Mouse (Mus musculus) thymus, adult 18-20 months (tissue): Measurements from ENCODE around the gene Npw.

Experiments used
- DNase-seq, 2 experiments: peaks; one replicate each; pipeline ENCODE4 v3.0.0; 2022; ENCODE audit warnings: mixed read lengths in 2 of 2

Npw gene

DNA sequence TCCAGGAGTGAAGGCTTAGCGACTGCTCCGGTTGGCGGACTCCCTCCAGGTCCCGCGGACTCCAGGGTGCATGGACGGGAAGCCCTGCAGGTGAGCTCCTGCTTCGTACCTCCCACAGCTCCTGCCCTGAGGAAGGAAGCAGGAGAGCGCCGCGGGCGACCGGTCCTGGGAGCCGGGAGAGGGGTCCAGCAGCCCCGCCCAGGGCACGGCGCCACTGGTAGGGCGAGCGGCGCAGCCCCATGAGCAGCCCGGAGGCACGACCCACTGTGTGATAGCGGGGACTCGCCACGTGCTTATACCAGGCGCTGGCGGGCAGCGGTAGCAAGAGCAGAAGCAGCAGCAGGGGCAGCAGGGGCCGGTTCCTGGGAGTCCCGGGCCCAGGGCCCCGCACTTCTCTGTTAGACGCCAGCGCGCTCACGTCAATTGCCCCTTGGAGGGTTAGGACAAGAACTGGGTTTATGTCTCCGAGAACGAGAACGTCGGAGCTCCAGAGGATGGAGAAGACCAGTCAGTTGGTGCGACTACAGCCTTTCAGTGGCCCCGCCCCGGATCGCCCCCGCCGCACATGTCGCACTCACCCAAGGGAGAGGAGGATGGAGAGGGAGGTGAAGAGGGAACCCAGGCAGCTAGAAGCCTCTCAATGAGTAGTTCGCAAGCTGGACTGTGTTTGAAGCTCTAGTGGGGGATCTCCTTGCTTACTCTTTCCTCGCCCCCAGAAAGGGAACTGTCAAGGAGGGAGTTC is at the start of gene Npw:
TSS of gene Npw (minus strand) at position 441 of the 742 bp plus-strand sequence.
- no peak for DNase-seq

DNA sequence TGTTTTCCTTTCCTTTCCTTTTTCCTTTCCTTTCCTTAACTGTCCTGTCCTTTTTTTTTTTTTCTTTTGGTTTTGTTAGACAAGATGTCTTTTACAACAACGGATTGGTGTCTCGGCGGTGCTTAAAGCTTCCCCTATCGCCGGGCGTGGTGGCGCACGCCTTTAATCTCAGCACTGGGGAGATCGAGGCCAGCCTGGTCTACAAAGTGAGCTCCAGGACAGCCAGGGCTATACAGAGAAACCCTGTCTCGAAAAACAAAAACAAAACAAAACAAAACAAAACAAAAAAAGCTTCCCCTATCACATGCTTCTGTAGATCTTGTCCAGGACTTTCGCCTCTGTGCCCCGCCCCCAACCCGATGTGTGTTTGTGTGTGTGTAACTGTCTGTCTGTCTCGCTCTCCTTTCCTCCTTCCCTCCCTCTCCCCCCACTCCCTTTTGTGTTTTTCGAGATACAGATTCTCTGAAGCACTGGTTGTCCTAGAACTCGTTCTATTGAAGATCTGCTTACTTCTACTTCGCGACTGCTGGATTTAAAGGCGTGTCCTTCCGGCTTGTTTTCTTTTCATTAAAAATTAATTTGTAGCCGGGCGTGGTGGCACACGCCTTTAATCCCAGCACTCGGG is 49.7 kb upstream of the Npw start:
- no peak for DNase-seq

DNA sequence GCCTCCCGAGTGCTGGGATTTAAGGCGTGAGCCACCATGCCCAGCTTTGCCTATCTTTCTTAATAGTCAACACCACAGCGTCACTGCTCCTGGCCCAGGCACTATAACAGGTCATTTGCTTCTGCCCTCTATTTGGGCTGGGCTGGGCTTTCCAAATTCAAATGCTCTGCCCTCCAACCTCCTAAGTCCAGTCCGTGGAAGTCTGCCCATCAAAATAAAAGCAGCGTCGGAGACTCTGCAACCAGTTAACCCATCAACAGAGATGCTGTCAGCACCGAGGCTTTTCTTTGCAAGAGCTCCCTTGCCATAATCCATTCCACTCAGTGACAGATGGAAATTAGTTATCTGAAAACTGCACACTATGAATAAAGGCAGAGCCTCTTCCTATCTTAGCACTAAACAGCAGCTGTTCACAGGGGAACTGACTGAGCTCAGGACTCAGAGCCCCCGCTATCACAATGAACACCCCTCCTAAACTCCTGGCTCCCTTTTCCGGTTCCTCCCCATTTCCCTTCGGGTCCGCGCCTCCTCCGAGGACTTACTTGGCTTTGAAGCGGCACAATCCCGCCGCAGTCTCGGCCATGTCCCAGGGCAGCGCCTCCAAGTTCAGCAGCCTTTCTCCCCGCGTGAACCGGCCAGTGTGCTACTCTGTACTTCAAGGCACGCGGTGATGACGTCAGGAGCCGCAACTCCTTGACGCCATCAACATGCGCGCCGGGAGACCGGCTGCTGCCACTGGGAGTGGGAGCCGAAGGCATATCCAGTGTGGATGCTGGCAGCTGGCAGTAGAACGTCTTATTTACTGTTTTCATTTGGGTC is 48.9 kb upstream of the Npw start, which contains the start of gene Tbl3:
TSS of gene Tbl3 (minus strand) at position 679 of the 819 bp plus-strand sequence.
- peak; percentile 77 to 84 for DNase-seq

DNA sequence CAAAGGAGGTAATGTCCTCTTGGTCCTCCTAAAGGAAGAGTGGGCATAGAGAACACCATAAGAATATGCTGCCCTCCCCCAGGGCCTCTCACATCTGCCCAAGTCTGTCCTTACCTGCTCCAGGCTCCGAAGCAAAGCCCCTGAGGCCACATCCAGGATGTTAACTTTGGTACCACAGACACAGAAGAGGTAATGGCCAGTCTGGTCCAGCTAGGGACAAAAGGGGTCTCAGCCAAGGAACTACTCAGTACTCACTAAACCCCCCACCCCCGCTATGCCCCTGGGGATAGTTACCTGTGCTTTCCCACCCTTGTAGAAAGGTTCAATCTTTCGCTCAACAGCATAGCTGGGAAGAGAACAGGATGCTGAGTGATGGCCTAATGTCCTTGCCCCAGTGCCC is 47.6 kb upstream of the Npw start:
- no peak for DNase-seq

DNA sequence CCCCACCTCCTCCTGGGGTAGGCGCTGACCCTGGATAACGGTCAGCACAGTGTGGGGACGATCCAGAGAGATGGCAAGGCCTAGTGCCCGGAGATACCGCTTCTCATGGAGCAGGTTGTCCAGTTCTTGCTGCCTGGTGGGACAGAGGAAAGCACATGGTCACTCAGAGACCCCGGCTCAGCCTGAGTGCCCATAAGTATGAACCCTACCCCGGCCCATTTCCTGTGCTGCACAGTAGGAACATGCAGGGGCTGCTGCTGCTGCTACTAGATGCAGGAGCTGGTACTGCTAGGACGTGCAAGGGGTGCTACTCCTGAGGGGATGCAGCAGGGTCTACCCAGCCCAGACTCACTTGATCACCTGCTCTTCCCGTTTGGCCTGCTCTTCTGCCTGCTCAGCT is 43.0 kb upstream of the Npw start:
- no peak for DNase-seq

DNA sequence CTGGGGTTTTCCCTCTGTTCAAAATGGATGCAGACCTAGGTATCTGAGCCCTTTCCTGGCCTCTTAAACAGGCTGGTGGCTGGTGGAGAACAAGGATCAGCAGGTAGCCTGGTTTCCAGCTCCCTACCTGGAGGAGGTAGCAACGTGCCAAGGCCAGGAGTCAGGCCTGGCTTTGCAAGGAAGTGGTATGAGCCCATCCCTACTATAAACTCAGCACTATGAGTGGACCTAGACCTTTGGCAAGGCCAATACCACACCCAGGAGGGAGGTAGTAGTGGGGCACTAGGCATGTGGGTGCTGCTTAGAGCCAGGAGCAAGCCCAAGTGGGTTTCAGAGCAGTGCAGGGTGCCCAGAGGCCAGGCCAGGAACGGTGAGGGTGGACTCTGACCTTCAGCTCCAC is 41.2 kb upstream of the Npw start:
- peak in 1 of 2 experiments; percentile 3 for DNase-seq

DNA sequence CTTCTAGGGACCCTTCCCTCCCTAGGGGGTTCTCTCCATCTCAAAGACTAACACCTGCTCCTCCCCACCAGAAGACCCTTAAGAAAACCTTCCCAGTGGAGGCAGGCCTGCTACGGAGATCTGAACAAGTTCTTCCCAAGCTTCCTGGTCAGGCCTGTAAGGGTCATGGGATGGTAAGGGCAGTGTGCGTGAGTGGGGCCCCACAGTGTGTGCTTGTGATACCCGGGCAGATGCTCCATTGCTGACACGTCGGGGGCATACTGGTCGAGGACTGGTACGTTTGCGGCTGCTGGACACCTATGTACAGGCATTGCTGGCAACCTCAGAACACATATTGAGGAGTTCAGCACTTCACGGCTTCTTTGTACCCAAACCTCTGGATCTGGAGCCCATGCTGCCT is 40.5 kb upstream of the Npw start:
- DNase-seq, result peak in 1 of 2 experiments; percentile 2

DNA sequence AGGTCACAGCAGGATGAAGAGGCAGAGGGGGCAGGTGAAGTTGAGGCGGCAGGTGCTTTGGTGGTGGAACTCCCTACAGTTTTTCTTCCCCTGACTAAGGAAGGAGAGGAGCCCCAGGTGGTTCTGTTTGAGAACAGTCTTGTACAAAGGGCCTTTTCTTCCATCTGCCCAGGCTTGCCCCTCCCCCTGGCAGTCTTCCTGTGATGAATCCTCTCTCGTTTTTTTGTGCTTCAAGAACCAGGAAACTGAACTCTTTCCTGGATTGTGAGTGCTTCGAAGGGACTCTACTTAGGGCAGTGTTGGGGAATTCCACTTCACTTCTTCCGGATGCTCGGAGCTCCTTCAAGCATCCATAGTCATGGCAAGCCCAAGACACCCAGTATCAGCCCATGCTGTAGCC is 39.7 kb upstream of the Npw start:
- DNase-seq, result peak in 1 of 2 experiments; percentile 23

DNA sequence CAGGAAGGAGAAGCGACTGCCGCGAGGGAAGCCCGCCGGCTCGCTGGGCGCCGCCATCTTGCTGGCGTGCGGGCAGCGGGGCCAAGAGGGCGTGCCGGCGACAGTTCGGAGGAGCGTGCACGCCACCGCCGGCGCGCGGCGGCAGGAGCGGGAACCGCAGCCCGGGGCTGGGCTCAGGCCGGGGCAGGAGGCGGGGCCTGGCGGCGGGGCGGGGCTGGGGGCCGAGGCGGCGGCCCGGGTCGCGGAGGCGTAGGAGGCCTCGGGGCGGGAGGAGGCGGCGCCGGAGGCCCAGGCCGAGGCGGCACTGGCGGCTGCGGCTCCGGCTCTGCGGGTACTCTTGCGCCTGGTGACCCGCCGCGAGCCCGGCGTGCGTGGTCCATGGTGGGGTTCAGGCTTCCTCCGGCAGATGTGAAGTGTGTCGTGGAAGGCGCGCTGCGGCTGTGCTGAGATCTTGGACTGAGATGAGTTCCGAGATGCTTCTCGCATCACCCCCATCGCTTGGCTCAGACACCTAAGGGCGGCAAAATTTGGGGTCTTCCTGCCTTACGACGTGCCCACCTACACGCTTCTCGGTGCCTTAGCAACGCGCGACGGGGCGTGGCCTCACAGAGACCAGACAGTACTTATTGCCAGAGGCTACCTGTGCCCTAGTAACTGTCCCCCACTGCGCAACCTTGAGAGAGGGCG is 37.9 kb upstream of the Npw start, which contains the start of the genes Gfer and Noxo1:
TSS of gene Gfer (minus strand) at position 146 of the 687 bp plus-strand sequence.
TSS of gene Noxo1 (plus strand) at position 224 of the 687 bp plus-strand sequence.
- peak; percentile 75 to 77 for DNase-seq

DNA sequence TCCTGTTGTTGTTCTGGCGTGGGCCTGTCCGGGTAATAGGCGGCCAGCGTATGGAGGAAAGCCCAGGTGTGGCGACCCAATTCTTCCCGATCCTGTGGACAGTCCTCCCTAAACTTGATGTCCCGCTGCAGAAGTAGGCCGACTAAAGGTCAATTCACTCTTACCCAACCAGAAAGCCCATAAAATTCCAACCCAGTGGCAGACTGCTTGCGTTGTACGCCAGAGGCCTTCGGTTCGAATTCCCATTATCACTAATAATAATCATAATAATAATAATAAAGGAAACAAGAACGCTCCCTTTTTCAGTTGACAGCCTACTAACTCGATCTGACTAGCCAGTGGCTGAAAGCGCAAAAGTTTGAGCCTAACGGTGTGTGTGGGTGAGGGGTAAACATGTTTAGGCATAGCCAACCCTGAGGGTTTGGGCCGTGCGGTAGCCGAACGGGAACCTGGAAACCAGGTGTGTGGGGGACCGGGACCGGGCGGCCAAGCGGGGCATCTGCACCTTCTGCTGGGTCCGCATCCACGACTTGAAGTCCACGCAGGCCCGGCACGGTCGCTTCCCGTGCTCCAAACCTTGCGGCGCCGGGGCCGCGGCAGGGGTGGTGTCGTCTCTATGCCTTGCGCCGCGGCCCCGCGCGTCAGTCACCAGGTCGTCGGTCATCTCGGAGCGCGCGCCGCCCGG is 37.2 kb upstream of the Npw start:
- DNase-seq, result no peak

DNA sequence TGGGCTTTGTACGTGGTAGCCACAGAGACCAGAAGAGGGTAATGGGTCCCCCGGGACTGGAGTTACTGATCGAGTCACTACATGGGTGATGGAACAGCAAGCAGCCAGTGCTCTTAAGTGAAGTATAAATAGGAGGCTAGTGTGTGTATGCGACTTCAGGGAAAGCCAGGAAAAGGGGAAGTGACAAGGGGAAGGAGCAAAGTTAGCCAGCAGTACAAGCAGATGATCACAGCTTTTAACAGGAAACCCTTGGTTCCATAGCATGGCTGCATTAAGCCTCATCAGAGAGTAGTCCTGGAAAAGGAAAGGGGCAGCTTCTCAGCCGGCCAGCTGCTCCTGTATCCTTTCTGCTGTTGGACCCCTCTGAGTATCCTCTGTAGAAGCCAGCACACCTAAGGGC is 34.1 kb upstream of the Npw start:
- no peak for DNase-seq

DNA sequence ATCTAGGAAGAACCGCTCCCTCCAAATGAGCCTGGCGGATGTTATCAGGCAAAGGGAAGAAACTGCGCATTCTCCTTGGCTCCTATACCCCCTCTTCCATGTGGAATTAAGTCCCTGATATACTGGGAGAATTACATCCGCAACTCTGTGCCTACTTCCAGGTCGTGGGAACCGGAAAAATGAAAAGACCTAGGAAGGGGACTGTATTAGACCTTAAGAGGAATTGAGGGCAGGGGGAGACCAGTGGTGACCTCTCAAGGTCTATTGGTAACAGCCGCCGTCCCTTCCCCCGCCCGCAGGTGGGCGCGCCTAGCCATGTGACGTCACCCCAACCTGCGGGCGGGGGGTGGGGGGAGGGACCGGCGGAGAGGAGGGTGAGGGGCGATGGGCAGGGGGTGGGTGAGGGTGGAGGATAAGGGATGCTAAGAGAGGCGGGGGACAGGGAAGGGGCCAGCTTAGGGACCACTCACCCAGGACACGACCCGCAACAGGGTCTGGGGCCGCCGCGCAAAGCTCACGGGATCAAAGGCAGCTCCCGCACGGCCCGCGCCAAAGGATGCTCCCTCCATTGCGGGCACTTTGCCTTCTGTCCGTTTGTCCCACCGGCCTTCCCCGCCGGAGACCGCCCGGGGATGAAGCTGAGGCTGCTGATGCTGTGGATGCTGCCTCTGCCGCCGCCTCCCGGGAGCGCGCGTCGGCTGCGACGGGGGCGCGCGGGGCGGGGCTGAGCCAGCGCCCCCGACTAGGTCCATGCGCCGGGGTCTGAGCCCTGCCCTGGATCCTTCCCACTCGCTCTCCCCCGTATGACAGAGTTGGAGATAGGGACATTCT is 31.2 kb upstream of the Npw start, which contains the start of gene Syngr3:
TSS of gene Syngr3 (minus strand) at position 705 of the 831 bp plus-strand sequence.
- DNase-seq, result peak in 1 of 2 experiments; percentile 4

DNA sequence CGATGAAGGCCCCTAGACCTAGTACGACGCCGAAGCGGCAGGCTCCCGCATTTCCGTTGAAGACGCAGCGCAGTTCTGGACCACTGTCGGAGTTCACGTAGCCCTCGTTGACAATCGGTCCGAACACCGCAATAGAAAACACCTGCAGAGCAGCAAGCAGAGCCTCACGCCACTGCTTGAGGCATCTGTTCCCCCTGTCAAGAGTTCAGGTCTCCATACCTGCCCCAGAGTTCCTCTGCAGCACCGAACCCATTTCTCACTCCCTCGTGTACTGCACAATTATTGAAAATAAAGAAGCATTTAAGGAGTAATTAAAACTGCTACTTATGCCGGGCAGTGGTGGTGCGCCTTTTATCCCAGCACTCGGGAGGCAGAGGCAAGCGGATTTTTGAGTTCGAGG is 29.3 kb upstream of the Npw start:
- DNase-seq, result no peak

DNA sequence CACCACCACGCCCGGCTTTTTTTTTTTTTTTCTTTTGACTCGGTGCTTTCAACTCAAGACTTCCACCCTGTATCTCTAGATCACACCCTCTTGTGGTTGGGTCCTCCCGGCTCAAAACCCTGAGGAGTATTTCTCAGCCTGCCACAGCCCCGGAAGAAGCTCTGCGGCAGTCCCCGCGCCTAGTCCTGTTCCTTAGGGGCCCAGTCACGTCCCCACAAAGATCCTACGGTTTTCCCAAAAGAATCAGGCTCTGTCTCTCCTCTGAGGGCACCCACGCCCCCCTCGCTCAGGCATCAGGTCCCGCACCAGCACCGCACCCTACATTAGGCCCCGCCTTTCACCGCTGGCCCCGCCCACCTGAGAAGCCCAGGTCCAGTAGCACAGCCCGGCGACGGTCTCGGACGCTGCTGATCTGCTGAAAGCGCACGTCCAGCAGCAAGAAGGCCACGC is 28.9 kb upstream of the Npw start:
- peak; percentile 41 to 64 for DNase-seq

DNA sequence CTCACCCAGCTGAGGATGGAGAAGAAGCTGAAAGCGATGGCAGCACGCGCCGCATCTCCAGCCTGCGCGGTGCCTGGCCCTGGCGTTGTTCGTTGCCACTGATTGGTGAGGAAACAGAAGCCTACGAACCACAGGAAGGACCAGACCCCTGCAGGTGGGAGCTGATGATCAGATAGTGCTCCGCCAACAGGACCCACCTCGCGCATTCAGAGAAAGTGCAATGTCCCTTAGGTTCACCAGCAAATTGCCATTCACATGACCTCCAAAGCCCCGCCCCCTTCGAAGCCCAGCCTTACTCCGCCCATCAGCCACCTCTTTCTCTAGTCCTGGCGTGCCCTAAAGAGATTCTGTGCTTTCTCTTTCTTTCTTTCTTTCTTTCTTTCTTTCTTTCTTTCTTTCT is 28.3 kb upstream of the Npw start:
- DNase-seq, result peak in 1 of 2 experiments; percentile 31

DNA sequence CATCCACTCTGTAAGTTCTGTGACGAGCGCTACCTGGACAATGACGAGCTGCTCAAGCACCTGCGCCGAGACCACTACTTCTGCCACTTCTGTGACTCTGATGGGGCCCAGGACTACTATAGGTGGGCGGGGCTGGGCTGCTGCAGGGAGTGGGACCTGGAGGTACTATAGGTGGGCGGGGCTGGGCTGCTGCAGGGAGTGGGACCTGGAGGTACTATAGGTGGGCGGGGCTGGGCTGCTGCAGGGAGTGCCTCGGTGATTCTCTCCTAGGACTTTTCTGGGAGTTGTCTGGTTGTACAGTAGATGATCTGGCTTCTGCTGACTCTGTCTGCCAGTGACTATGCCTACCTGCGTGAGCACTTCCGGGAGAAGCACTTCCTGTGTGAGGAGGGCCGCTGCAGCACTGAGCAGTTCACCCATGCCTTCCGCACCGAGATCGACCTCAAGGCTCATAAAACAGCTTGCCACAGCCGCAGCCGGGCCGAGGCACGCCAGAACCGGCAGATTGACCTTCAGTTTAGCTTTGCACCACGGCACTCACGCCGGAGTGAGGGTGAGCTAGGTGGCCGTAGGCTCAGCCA is 19.3 kb upstream of the Npw start:
- peak in 1 of 2 experiments; percentile 4 for DNase-seq

DNA sequence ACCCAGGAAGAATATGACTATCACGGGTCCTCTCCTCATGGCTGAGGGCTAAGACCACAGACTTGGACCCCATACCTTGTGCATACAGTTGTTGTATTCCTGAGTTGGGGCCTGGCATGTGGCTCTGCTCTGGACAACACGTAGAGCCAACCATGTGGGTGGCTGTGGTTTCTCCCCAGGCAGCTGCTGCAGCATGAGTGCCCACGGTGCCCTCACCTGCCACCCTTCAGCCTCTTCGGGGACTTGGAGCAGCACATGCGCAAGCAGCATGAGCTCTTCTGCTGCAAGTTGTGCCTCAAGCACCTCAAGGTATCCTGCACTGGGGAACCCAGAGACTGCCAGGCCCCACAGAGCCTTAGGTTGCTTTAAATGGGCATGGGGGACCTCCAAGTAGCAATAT is 18.6 kb upstream of the Npw start:
- no peak for DNase-seq

DNA sequence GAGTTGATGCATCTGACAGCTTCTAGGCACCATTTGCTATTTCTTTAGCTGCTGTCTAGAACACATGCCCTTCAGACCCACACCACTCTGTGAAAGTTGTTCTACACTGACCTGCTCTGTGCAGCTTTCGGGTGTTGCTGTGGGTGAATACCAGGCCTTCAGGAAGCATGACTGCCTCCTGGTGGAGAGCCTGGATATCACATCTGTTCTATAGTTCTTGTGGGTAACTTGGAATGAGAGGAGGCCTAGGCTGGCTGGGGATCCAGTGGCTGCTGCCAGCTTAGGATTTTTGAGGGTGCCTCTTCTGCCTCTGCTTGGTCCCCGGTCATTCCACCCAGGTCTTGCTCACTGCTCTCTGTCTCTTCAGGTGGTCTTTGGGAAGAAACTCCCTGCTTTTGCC is 17.9 kb upstream of the Npw start:
- DNase-seq, result peak in 1 of 2 experiments; percentile 44

DNA sequence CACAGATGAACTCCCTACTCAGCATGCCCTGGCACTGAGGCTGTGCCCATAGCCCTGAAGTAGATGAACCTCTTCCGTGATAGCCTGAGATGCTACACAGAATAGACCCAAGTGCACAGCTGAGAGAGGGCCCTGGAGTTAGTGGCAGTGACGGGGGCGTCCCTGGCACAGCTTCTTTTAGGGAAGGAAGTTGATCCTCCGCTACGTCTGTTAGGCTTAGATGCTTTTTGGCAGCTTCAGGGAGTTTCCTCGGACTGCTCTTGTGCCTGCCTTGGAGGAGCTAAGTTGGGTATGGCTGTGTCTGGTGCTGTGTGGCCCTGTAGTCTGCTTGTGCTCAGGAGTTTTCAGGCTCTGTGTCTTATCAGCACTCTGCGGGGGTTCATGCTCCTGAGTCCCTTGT is 16.0 kb upstream of the Npw start:
- no peak for DNase-seq

DNA sequence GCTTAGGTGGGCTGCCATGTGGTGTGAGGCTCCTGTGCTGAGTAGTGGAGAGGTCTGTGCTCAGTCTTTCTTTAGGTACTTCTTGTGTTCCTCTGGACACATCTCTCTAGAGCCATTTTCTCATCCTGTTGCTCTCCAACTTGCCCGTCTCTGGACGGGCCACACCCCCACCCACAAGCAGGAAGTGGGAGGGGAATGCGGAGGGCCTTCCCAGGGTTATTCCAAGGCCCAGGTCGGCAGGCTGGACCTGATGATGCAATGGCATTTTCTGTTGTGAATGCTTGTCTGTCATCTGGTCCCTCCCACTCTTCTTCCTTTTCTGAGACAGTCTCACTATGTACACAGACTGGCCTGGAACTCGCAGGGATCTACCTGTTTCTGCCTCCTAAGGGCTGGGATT is 13.9 kb upstream of the Npw start:
- peak in 1 of 2 experiments; percentile 6 for DNase-seq

DNA sequence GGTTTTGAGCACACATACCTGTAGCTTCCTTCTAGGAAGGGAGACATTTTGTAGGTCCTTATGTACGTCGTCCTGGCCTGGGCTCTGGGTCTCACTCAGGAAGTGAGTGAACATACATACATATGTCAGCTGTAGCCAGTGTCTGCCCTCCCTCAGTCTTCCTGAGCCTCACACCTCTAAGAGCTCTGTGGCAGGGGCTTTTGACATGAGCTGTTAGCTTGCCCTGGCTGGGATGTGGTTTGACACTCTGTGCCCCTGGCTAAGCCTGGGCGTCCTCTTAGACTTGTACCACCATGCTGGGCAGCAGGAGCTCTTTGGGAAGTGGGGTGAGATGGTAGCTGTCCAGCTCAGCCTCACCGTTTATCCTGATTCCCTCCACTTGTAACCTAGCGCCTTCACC is 13.1 kb upstream of the Npw start:
- peak in 1 of 2 experiments; percentile 2 for DNase-seq
